Mouse (Mus musculus) embryonic facial prominence, embryonic 14.5 days (tissue): ENCODE results near the gene Olig3. TPM values are rescaled to one million over a fixed set of nuclear protein-coding genes. Genes with fewer than 3 reads are reported as not detected.
"Not testable (repeated sequence)": the region's sequence is repeated elsewhere in the genome, so short reads cannot be mapped to it uniquely, and the experiment has no call there.

Source experiments
- ATAC-seq: fragments of 200-750 bp; cut with Nextera tagmentation; 2 replicates; pipeline ENCODE4 v1.8.0; 2017; ENCODE audit warnings: low read depth, moderate number of reproducible peaks, moderate TSS enrichment
- DNase-seq: peaks from one replicate; pipeline ENCODE4 v3.0.0-alpha.2; 2015; ENCODE audit warnings: low spot score
- H3K27ac ChIP-seq: fragments of 300-500 bp; sonication (generic); replicated peaks from 2 replicates; pipeline ENCODE4 v1.5.1; 2014; ENCODE audit warnings: low read depth, mild to moderate bottlenecking, low read length, moderate library complexity
- H3K27me3 ChIP-seq: fragments of 300-500 bp; sonication (generic); replicated peaks from 2 replicates; pipeline ENCODE4 v1.6.1; 2014; ENCODE audit warnings: low read length; ENCODE audit not compliant: control insufficient read depth, insufficient read depth
- H3K36me3 ChIP-seq: fragments of 300-500 bp; sonication (generic); 2 replicates; pipeline ENCODE4 v1.6.1; 2014; ENCODE audit warnings: low read length, mixed read lengths; ENCODE audit not compliant: control insufficient read depth, insufficient read depth
- H3K4me1 ChIP-seq: fragments of 300-500 bp; sonication (generic); 2 replicates; pipeline ENCODE4 v1.6.1; 2014; ENCODE audit warnings: antibody characterized with exemption, low read length; ENCODE audit not compliant: control insufficient read depth, insufficient read depth
- H3K4me2 ChIP-seq: fragments of 300-500 bp; sonication (generic); 2 replicates; pipeline ENCODE4 v1.6.1; 2014; ENCODE audit warnings: low read depth, mild to moderate bottlenecking, low read length, moderate library complexity, mixed read lengths
- H3K4me3 ChIP-seq: fragments of 300-500 bp; sonication (generic); 2 replicates; pipeline ENCODE4 v1.5.1; 2014; ENCODE audit warnings: low read depth, mild to moderate bottlenecking, low read length
- H3K9ac ChIP-seq: fragments of 300-500 bp; sonication (generic); 2 replicates; pipeline ENCODE4 v1.6.1; 2014; ENCODE audit warnings: low read depth, mild to moderate bottlenecking, low read length, moderate library complexity, mixed read lengths
- H3K9me3 ChIP-seq: fragments of 300-500 bp; sonication (generic); 2 replicates; pipeline ENCODE4 v1.6.1; 2016; ENCODE audit warnings: low read length; ENCODE audit not compliant: control insufficient read depth
- WGBS: fragments of 180-500 bp; shearing (Covaris S2); extraction: QIAGEN DNeasy Blood & Tissue Kit; methylation state at CpG from one replicate; pipeline ENCODE4 v1.1.7; 2014; 5-methylcytosine and 5-hydroxymethylcytosine counted together
- polyA plus RNA-seq: library from polyadenylated mRNA; unstranded; fragments of >200 nt; fragmentation: Nextera tagmentation; extraction: Ambion mirVana; gene quantifications from 2 replicates; pipeline ENCODE4 v1.2.1, GENCODE M21; 2014

The Olig3 gene
- polyA plus RNA-seq, 1 experiment from 2014 or later = 0.13 TPM

GRCm38 (mm10) chr10:19370146-19370545 is 13.8 kb downstream of the Olig3 start:
- ATAC-seq = no peak
- Histone ChIP-seq H3K4me1 (no peaks in the 10 kb centered on the region), H3K9ac (no peak overlapping the region), H3K27me3 (peaks cover 14% of the 10 kb centered on the region), H3K4me3 (no peak overlapping the region), H3K27ac (no peak overlapping the region), H3K4me2 (no peak overlapping the region), H3K36me3 (no peaks in the 10 kb centered on the region), H3K9me3 (no peaks in the 10 kb centered on the region)
- WGBS = 46% methylated on average over 3 of the region's 3 CpGs
- no peak for DNase-seq

DNA sequence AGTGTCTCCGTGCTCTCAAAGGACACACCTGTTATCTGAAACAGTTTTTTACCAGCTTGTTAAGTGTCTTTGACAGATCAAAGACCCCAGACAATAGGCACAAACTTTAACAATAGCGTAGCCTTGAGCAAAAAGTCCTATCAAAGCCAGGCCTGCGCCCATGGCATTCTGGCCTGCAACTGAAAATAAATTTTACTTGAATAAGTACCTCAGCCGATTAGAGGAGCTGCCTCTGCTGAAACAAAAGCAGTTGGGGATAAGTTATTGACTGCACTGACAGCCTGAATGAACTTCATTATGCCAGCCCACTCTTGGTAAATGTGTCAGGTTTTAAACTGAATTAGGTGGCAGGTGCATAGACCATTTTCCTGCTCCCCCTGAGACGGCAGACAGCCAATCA is 15.9 kb downstream of the Olig3 start:
- no peaks in the 10 kb centered on the region for H3K27me3 ChIP-seq
- DNase-seq (no peak), ATAC-seq (no peak)
- no peak overlapping the region for H3K4me2 ChIP-seq
- H3K9me3 ChIP-seq = no peaks in the 10 kb centered on the region
- H3K4me1 ChIP-seq = no peaks in the 10 kb centered on the region
- no peak overlapping the region for H3K27ac ChIP-seq
- H3K9ac ChIP-seq = no peak overlapping the region
- H3K36me3 ChIP-seq = no peaks in the 10 kb centered on the region
- H3K4me3 ChIP-seq = no peak overlapping the region
- WGBS = 59% methylated on average over 5 of the region's 5 CpGs

GRCm38 (mm10) chr10:19373797-19374196 is 17.5 kb downstream of the Olig3 start:
- H3K9ac ChIP-seq = no peak overlapping the region
- no peak overlapping the region for H3K4me3 ChIP-seq
- no peak overlapping the region for H3K4me2 ChIP-seq
- DNase-seq = peak; percentile 51
- no peak for ATAC-seq
- WGBS = 44% methylated on average over 7 of the region's 7 CpGs
- H3K4me1 ChIP-seq = no peaks in the 10 kb centered on the region
- no peak overlapping the region for H3K27ac ChIP-seq
- no peaks in the 10 kb centered on the region for H3K27me3 ChIP-seq
- H3K9me3 ChIP-seq = peaks cover under 1% of the 10 kb centered on the region; the same call in 1 of the 2 replicates
- H3K36me3 ChIP-seq = no peaks in the 10 kb centered on the region

- WGBS = 66% methylated on average over 3 of the region's 3 CpGs
- Histone ChIP-seq H3K27ac (no peak overlapping the region), H3K9ac (no peak overlapping the region), H3K27me3 (no peaks in the 10 kb centered on the region), H3K9me3 (peaks cover 5% of the 10 kb centered on the region; the same call in 1 of the 2 replicates), H3K4me1 (no peaks in the 10 kb centered on the region), H3K4me3 (no peak overlapping the region), H3K36me3 (no peaks in the 10 kb centered on the region), H3K4me2 (no peak overlapping the region)
- ATAC-seq (no peak), DNase-seq (no peak)
These were observed 18.0 kb downstream of the Olig3 start for GRCm38 (mm10) chr10:19374311-19374710.

- Histone ChIP-seq H3K4me3 (no peak overlapping the region), H3K36me3 (no peaks in the 10 kb centered on the region), H3K9me3 (peaks cover 8% of the 10 kb centered on the region; the same call in 1 of the 2 replicates), H3K27me3 (no peaks in the 10 kb centered on the region), H3K4me1 (no peaks in the 10 kb centered on the region), H3K27ac (no peak overlapping the region), H3K9ac (no peak overlapping the region), H3K4me2 (no peak overlapping the region)
- no peak for ATAC-seq
- no peak for DNase-seq
- 87% methylated on average over 2 of the region's 2 CpGs for WGBS
These were observed 19.5 kb downstream of the Olig3 start for GRCm38 (mm10) chr10:19375838-19376237.

GRCm38 (mm10) chr10:19380971-19381370 is 24.6 kb downstream of the Olig3 start:
- H3K27me3 ChIP-seq, ATAC-seq, H3K9me3 ChIP-seq, H3K4me3 ChIP-seq, H3K4me2 ChIP-seq, H3K36me3 ChIP-seq, H3K27ac ChIP-seq, H3K9ac ChIP-seq, H3K4me1 ChIP-seq, DNase-seq: not testable (repeated sequence)
- WGBS = 98% methylated on average over 1 of the region's 1 CpGs

- Histone ChIP-seq H3K4me1 (no peaks in the 10 kb centered on the region), H3K4me3 (no peak overlapping the region), H3K27me3 (no peaks in the 10 kb centered on the region), H3K27ac (no peak overlapping the region), H3K9ac (no peak overlapping the region), H3K36me3 (no peaks in the 10 kb centered on the region), H3K4me2 (no peak overlapping the region), H3K9me3 (0 out of 2 replicates have a peak, but pooled peaks cover 3% of the 10 kb centered on the region)
- 87% methylated on average over 3 of the region's 3 CpGs for WGBS
- DNase-seq (no peak), ATAC-seq (no peak)
These were observed 27.8 kb downstream of the Olig3 start for GRCm38 (mm10) chr10:19384176-19384575.

DNA sequence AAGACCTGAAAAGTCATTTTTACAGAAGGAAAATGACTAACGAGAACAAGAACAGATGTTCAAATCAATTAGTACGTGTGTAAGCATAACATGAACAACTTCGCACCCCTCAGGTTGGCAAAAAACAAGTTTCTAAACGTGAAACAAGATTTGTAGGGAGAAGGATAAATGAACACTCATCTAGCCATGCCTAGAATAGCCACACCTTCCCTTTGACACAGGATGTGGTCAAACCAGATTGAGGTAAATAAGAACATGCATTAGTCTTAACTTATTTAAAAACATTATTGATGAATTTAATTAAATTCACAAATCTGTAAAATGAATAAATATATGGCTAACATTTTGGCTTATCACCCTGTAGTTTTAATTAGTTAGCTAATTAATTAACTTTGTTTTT is 35.5 kb downstream of the Olig3 start:
- 82% methylated on average over 4 of the region's 4 CpGs for WGBS

DNA sequence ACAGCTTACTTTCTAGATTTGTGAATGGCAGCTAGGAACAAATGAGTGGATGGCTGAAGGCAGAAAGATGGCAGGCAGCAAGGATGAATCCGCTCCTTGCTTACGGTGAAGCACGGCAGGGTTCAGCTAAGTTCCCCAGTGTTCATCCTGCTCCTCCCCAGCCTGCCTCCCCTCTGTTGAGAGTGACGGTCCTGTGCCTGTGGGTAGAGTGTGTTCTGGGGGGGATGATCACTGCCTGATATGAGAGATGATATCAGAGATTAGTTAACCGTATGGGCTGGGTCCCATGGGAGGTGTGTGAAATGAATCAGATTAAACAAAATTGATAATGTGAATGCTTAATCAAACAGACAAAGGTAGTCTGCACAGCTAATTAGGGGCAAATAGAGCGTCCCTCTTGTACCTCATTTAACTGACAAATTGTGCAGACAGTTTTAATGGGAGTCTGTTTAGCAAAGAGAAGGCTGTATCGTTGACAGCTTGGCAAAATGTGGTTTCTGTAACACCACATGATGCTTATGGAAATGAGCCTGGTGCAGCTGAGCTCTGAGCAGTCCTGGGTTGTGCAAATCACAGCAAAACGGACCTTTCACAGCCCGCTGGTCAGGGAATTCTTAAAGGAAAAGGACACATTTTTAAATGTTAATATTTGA is 40.3 kb downstream of the Olig3 start:
- Histone ChIP-seq H3K4me2 (no peak overlapping the region), H3K36me3 (no peaks in the 10 kb centered on the region), H3K27ac (no peak overlapping the region), H3K9me3 (no peaks in the 10 kb centered on the region), H3K4me3 (no peak overlapping the region), H3K4me1 (no peaks in the 10 kb centered on the region), H3K9ac (no peak overlapping the region), H3K27me3 (no peaks in the 10 kb centered on the region)
- WGBS = 39% methylated on average over 9 of the region's 9 CpGs
- DNase-seq (no peak), ATAC-seq (peak; percentile 50; the same call in 1 of the 2 replicates)

More for the DNA sequence above, 35.5 kb downstream of the Olig3 start:
- H3K9ac ChIP-seq = no peak overlapping the region
- no peak for DNase-seq
- ATAC-seq = no peak
- H3K4me3 ChIP-seq = no peak overlapping the region
- no peak overlapping the region for H3K27ac ChIP-seq
- H3K4me1 ChIP-seq = no peaks in the 10 kb centered on the region
- no peaks in the 10 kb centered on the region for H3K9me3 ChIP-seq
- H3K4me2 ChIP-seq = no peak overlapping the region
- no peaks in the 10 kb centered on the region for H3K36me3 ChIP-seq
- H3K27me3 ChIP-seq = no peaks in the 10 kb centered on the region
